Mouse (Mus musculus) forebrain, embryonic 14.5 days (tissue): ENCODE results near the gene Arap1. TPM values are rescaled to one million over a fixed set of nuclear protein-coding genes. Genes with fewer than 3 reads are reported as not detected.
A peak's percentile ranks its signal among the peaks of the same experiment; 100 is the strongest.

Source experiments
- ATAC-seq: fragments of 200-750 bp; cut with Nextera tagmentation; 2 replicates; pipeline ENCODE4 v1.8.0; 2017; ENCODE audit warnings: mild to moderate bottlenecking, moderate library complexity
- DNase-seq: peaks from one replicate; pipeline ENCODE4 v3.0.0-alpha.2; 2015; ENCODE audit warnings: low spot score
- H3K27ac ChIP-seq: fragments of 300-500 bp; sonication (generic); 2 replicates; pipeline ENCODE4 v1.5.1; 2014; ENCODE audit warnings: low read depth, mild to moderate bottlenecking, control low read depth, low read length, moderate library complexity
- H3K27me3 ChIP-seq: fragments of 300-500 bp; sonication (generic); replicated peaks from 2 replicates; pipeline ENCODE4 v1.6.1; 2014; ENCODE audit warnings: low read length, control low read depth, mixed read lengths; ENCODE audit not compliant: control insufficient read depth, insufficient read depth
- H3K36me3 ChIP-seq: fragments of 300-500 bp; sonication (generic); 2 replicates; pipeline ENCODE4 v1.6.1; 2014; ENCODE audit warnings: low read length, control low read depth; ENCODE audit not compliant: control insufficient read depth, insufficient read depth
- H3K4me1 ChIP-seq: fragments of 300-500 bp; sonication (generic); 2 replicates; pipeline ENCODE4 v1.6.1; 2014; ENCODE audit warnings: antibody characterized with exemption, low read length, control low read depth; ENCODE audit not compliant: control insufficient read depth, insufficient read depth
- H3K4me2 ChIP-seq: fragments of 300-500 bp; sonication (generic); 2 replicates; pipeline ENCODE4 v1.6.1; 2014; ENCODE audit warnings: mild to moderate bottlenecking, control low read depth, low read length
- H3K4me3 ChIP-seq: fragments of 300-500 bp; sonication (generic); 2 replicates; pipeline ENCODE4 v1.5.1; 2014; ENCODE audit warnings: low read depth, low read length, control low read depth
- H3K9ac ChIP-seq: fragments of 300-500 bp; sonication (generic); 2 replicates; pipeline ENCODE4 v1.6.1; 2014; ENCODE audit warnings: mild to moderate bottlenecking, low read length, control low read depth, moderate library complexity
- H3K9me3 ChIP-seq: fragments of 300-500 bp; sonication (generic); replicated peaks from 2 replicates; pipeline ENCODE4 v1.6.1; 2016; ENCODE audit warnings: low read length, control low read depth, mixed read lengths; ENCODE audit not compliant: control insufficient read depth
- WGBS: fragments of 180-500 bp; shearing (Covaris S2); extraction: QIAGEN DNeasy Blood & Tissue Kit; methylation state at CpG from one replicate; pipeline ENCODE4 v1.1.7; 2014; 5-methylcytosine and 5-hydroxymethylcytosine counted together
- polyA plus RNA-seq: library from polyadenylated mRNA; unstranded; fragments of >200 nt; fragmentation: Nextera tagmentation; extraction: Ambion mirVana; gene quantifications from 2 replicates; pipeline ENCODE4 v1.2.1, GENCODE M21; 2014

Arap1 gene
- polyA plus RNA-seq, 1 experiment from 2014 or later = 5.8 TPM

DNA sequence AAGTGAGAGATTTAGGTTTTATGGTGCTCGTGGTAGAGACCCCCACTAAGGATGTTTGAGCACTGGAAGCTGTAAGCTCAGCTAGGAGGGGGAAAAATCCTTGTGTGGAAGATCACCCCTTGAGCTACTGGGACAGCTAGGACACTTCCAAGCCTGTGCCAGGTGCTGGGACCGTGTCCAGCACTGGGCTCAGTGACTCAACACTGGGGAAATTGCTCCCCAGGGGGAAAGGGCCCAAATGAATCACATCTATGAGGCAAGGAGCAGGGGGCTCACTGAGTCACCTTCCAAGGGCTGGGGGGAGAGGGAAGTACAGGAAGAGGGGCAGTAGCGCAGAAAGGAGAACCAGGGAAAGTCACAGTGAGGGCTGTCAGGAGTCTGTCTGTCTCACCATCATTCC lies 102.0 kb downstream of the Arap1 start:
- Histone ChIP-seq H3K36me3 (no peaks in the 10 kb centered on the region), H3K4me1 (no peaks in the 10 kb centered on the region), H3K27ac (no peak overlapping the region), H3K9me3 (no peaks in the 10 kb centered on the region), H3K27me3 (peaks cover 15% of the 10 kb centered on the region), H3K9ac (no peak overlapping the region), H3K4me3 (no peak overlapping the region), H3K4me2 (no peak overlapping the region)
- ATAC-seq (no peak), DNase-seq (no peak)
- WGBS = 36% methylated on average over 3 of the region's 3 CpGs

DNA sequence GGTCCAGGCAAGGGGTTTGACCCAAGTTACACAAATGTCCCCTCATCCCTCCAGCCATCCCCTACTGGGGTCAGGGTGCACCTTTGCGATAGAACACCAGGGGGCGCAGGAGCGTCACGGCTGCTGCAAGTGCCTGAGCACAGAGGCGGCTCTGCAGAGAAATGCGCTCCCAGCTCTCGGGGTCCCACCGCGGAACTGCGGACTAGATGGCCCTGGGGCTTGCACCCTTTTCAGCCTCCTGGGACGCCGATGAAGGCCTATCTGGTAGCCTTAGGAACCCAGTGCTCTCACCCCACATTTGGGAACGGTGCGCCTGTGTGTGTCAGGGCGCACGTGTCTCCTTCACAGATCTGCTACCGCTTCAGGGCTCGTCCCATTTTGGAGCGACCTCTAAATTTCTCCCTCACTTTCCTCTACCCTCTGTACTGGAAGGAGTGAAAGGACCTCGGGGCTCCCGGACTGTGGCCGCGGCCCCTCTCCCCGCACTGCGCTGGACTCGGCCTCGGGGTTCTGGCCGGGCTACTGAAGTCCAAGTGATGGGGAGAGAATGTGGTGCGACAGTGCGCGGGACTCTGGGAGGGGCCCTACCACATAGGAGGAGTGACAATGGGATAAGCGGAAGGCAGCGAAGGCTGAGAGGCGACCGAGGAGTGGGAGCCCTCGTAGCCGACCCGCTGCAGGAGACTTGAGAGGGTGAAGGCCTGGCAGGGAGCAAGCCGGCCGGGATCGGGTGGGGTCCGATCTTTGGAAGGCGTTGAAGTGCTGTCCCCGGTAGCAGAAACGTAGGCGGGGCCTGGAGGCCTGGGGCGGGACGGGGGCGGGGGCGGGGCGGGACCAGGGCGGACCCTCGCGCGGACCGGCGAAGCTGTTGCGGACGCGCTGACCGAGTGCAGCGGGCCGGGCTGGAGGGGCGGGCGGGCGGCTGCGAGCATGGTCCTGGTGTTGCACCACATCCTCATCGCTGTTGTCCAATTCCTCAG lies 102.8 kb downstream of the Arap1 start:
- H3K27ac ChIP-seq = no peak overlapping the region
- H3K4me1 ChIP-seq = no peaks in the 10 kb centered on the region
- H3K4me3 ChIP-seq = peak overlapping the region; percentile 54
- WGBS = under 1% methylated on average over 60 of the region's 68 CpGs
- no peaks in the 10 kb centered on the region for H3K9me3 ChIP-seq
- peak overlapping the region; percentile 66 for H3K9ac ChIP-seq
- ATAC-seq (peak; percentile 89), DNase-seq (peak; percentile 89)
- H3K27me3 ChIP-seq = peaks cover 15% of the 10 kb centered on the region
- peak overlapping the region; percentile 100 for H3K4me2 ChIP-seq
- H3K36me3 ChIP-seq = no peaks in the 10 kb centered on the region

DNA sequence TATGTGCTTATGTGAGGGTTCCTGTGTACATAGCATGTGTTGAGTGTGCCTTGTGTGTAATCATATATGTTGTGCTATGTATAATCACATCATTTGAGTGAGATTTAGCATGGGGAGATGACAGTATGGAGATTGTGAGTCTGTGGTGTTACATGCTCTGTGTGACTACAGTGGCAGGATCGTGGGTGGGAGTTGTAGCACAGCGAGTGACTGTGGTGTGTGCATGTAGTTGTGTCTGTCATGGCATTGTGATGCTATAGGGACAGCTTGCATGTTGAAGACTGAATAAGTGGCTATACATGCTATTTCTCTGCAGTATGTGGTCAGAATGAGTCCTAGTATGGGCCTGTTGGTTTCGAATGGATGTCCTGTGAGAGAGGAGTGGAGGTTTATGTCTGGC lies 104.8 kb downstream of the Arap1 start:
- DNase-seq (no peak), ATAC-seq (no peak)
- no peak overlapping the region for H3K4me3 ChIP-seq
- H3K9me3 ChIP-seq = no peaks in the 10 kb centered on the region
- H3K4me1 ChIP-seq = no peaks in the 10 kb centered on the region
- peak overlapping the region; percentile 100; the same call in 1 of the 2 replicates for H3K4me2 ChIP-seq
- no peaks in the 10 kb centered on the region for H3K36me3 ChIP-seq
- H3K27ac ChIP-seq = no peak overlapping the region
- peaks cover 15% of the 10 kb centered on the region for H3K27me3 ChIP-seq
- 92% methylated on average over 3 of the region's 3 CpGs for WGBS
- no peak overlapping the region for H3K9ac ChIP-seq

DNA sequence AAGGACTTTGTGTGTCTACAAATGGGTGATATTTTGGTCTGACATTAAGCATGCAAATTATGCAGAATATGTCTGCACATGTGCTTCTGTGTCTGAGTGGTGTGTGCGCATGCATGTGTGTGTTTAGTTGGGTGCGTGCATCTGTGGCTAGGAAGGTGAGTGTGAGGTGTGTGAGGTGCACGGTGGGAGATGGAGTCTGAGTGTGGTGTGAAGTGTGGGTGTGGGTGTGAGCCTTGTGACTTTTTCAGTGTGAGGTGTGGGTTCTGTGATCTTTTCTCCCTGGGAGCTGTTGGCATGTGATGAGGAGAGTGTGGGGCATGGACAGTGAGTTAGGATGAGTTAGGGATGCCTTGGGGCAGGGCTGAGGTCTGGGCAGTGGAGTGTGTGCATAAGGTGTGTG lies 105.4 kb downstream of the Arap1 start:
- ATAC-seq (no peak), DNase-seq (no peak)
- H3K9ac ChIP-seq = no peak overlapping the region
- H3K4me3 ChIP-seq = no peak overlapping the region
- no peaks in the 10 kb centered on the region for H3K36me3 ChIP-seq
- peaks cover 15% of the 10 kb centered on the region for H3K27me3 ChIP-seq
- no peaks in the 10 kb centered on the region for H3K9me3 ChIP-seq
- H3K4me2 ChIP-seq = peak overlapping the region; percentile 100; the same call in 1 of the 2 replicates
- no peaks in the 10 kb centered on the region for H3K4me1 ChIP-seq
- WGBS = 87% methylated on average over 3 of the region's 3 CpGs
- H3K27ac ChIP-seq = no peak overlapping the region

DNA sequence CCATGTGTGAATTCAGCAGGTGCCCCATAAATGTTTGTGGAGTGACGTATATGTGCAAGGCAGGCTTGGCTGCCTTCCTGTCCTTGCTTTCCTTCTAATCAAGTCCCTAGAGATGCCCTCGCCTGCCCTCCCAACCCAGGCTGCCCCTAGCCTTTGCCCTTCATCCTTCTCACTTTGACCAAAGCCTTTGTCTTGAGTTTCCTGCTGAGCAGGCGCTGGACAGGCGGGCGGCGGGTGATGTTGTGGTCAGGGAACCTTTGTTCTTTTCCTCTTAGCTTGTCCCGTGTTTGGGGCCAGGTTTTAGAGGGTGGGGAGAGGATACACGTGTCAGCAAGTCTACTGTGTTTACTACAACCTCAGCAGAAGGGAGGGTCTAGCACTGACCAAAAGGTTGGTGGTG lies 105.9 kb downstream of the Arap1 start:
- ATAC-seq (no peak), DNase-seq (no peak)
- Histone ChIP-seq H3K4me2 (peak overlapping the region; percentile 100; the same call in 1 of the 2 replicates), H3K27ac (no peak overlapping the region), H3K36me3 (no peaks in the 10 kb centered on the region), H3K4me1 (no peaks in the 10 kb centered on the region), H3K27me3 (peaks cover 15% of the 10 kb centered on the region), H3K9me3 (no peaks in the 10 kb centered on the region), H3K4me3 (no peak overlapping the region), H3K9ac (no peak overlapping the region)
- 31% methylated on average over 8 of the region's 8 CpGs for WGBS

DNA sequence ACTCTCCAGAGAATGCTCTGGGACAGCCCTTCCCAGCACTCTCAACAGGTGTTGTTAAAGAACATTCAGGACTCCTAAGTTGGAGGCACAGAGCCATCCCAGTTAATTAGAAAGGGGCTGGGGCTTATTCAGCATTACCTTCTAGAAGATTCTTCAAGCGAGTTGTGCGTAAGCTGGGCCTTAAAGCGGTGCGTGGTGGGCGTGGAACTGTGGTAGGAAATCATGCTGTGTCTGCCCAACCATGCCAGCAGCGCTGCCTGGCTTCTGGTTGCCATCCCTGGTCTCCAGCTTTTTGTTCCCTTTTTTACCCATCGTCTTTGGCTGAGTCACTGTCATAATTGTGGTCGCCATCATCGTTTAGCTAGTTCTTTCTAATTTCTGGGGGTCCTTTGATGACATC lies 106.6 kb downstream of the Arap1 start:
- H3K4me3 ChIP-seq = no peak overlapping the region
- no peak for ATAC-seq
- H3K4me2 ChIP-seq = no peak overlapping the region
- 75% methylated on average over 9 of the region's 9 CpGs for WGBS
- no peak overlapping the region for H3K9ac ChIP-seq
- peaks cover 15% of the 10 kb centered on the region for H3K27me3 ChIP-seq
- no peak for DNase-seq
- no peaks in the 10 kb centered on the region for H3K9me3 ChIP-seq
- H3K36me3 ChIP-seq = no peaks in the 10 kb centered on the region
- H3K27ac ChIP-seq = no peak overlapping the region
- H3K4me1 ChIP-seq = no peaks in the 10 kb centered on the region

DNA sequence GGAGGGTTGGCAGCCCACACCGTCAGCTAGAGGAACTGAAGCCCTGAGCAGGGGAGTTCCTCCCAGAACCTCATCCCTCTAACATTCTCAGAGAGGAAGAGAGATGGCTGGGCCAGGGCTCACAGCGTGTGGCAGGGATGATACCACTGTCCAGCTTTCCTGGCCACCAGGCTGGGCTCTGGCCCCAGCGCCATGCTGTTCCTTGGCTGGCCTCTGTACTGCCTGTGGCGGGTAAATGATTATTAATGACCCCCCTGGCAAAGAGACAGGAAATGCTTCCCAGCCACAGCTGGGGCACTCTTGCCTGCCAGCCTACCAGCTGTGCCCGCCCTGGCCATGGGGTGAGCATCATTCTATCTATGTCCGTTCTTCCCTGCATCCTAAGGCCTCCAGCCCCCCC lies 107.3 kb downstream of the Arap1 start:
- ATAC-seq (no peak), DNase-seq (no peak)
- Histone ChIP-seq H3K4me1 (peaks cover under 1% of the 10 kb centered on the region), H3K9me3 (no peaks in the 10 kb centered on the region), H3K4me2 (no peak overlapping the region), H3K27ac (no peak overlapping the region), H3K27me3 (peaks cover 15% of the 10 kb centered on the region), H3K9ac (no peak overlapping the region), H3K36me3 (no peaks in the 10 kb centered on the region), H3K4me3 (no peak overlapping the region)
- 85% methylated on average over 6 of the region's 6 CpGs for WGBS

DNA sequence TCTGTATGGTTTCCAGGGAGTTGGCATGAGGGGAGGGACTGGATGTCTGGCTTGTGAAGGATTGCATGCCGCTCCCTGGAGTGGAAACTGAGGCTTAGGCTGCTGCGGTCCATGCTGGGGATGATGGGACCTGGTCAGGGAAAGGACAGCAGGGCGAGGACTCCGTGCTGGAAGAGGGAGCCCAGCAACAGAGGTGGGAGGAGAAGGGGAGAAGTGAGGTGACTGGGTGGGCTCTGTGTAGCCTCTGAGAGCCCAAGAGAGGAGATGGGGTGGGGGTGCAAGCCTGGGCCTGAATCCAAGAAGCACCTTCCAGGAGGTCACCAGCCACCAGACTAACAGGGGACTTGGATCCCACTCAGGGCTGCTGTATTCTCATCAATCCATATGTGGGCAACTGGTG lies 108.5 kb downstream of the Arap1 start:
- ATAC-seq (no peak), DNase-seq (no peak)
- no peak overlapping the region for H3K9ac ChIP-seq
- no peak overlapping the region for H3K4me3 ChIP-seq
- no peaks in the 10 kb centered on the region for H3K9me3 ChIP-seq
- WGBS = 60% methylated on average over 4 of the region's 4 CpGs
- H3K27ac ChIP-seq = no peak overlapping the region
- H3K4me1 ChIP-seq = peaks cover 6% of the 10 kb centered on the region
- H3K4me2 ChIP-seq = no peak overlapping the region
- peaks cover 15% of the 10 kb centered on the region for H3K27me3 ChIP-seq
- H3K36me3 ChIP-seq = no peaks in the 10 kb centered on the region

DNA sequence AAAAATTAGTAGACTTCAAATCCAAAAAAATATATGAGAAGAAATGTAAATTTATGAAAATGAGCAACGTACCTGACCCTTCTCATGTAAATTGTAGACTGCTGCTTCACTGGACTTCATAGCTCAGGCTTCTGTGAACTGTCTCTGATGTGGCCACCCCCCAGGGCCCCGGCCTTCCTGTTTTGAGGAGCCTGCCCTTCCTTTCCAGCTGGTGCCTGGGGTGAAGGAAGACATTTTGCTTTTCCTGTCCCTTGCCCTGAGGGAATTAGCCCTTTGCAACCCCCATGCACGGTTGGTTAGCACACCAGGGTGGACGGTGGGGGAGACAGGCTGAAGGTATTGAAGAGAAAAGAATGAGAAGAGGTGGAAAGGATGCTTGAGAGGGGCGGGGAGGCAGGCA lies 108.9 kb downstream of the Arap1 start:
- Histone ChIP-seq H3K9ac (no peak overlapping the region), H3K27me3 (peaks cover 13% of the 10 kb centered on the region), H3K9me3 (no peaks in the 10 kb centered on the region), H3K36me3 (no peaks in the 10 kb centered on the region), H3K4me2 (no peak overlapping the region), H3K4me1 (peaks cover 6% of the 10 kb centered on the region), H3K4me3 (no peak overlapping the region), H3K27ac (no peak overlapping the region)
- WGBS = 28% methylated on average over 5 of the region's 5 CpGs
- DNase-seq (no peak), ATAC-seq (no peak)
